In the genomic region with DNA sequence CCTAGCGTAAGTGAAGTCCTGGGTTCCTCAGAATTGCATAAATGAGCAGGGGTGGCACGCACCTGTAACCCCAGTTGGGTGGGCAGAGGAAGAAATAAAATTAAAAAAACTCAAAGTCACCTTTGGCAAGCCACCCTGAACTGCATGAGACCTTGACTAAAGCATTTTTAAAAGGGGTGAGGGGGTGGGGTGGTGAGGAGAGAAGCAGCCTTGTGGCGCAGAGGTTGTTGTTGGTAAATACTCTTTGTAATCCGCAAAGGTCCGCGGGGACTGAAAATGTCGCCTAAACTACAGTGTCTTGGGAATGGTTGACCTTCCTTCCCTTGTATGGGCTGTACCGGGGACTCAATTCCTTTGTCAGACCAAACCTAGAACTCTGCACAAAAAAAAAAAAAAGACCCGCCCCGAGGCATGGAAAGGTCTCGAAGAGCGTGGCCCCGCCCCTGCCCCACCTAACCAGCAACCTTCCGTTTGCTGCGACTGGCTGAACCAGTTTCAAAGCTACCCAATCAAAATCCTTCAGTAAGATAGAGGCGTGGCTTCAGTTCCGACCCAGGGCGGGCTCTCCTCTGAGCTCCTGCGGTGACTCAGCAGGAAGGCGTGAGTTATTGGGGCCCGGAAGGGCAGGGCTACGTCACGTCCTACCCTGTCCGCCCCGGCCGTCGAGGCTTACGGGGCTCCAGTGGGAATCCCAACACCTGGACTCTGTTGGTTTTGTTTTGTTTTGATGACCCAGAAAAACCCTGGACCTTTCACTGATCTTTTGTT, we compare ENCODE assay signal across 8 mouse cellular contexts. TPM values are rescaled to one million over a fixed set of nuclear protein-coding genes. Genes with fewer than 3 reads are reported as not detected.
DNase-seq lines count a peak whose midpoint lies in the region; ATAC-seq and TF ChIP-seq lines count a peak whose summit lies in the region.

No protein-coding gene starts in this region.

- H3K27ac ChIP-seq in forebrain, embryonic 10.5 days, result peak overlapping the region; percentile 92
- H3K27ac ChIP-seq in heart, embryonic 15.5 days, result peak overlapping the region; percentile 86
- peak overlapping the region; percentile 88 for H3K27ac ChIP-seq in liver, embryonic 14.5 days
- peak overlapping the region; percentile 71 for H3K27ac ChIP-seq in neural tube, embryonic 11.5 days (ENCODE audit: low read depth, low read length)
- peak overlapping the region; percentile 94 for H3K27ac ChIP-seq in stomach, postnatal 0 days (replicated peaks)

- no peak for TF ChIP-seq CTCF in liver, embryonic 14.5 days (IDR thresholded peaks at IDR 0.05; ENCODE audit: low read depth)
- TF ChIP-seq CTCF in stomach, postnatal 0 days (IDR thresholded peaks at IDR 0.05; ENCODE audit: low read depth), result no peak

- H3K36me3 ChIP-seq in forebrain, embryonic 10.5 days (replicated peaks), result no peaks in the 10 kb centered on the region
- H3K36me3 ChIP-seq in heart, embryonic 15.5 days, result no peaks in the 10 kb centered on the region
- no peaks in the 10 kb centered on the region for H3K36me3 ChIP-seq in liver, embryonic 14.5 days (replicated peaks; ENCODE audit: control insufficient read depth, insufficient read depth, low read depth)
- H3K36me3 ChIP-seq in neural tube, embryonic 11.5 days (ENCODE audit: control insufficient read depth, insufficient read depth, low read length), result no peaks in the 10 kb centered on the region
- no peaks in the 10 kb centered on the region for H3K36me3 ChIP-seq in stomach, postnatal 0 days (ENCODE audit: control insufficient read depth, insufficient read depth, low read length)

- H3K4me1 ChIP-seq in forebrain, embryonic 10.5 days, result peaks cover 33% of the 10 kb centered on the region
- H3K4me1 ChIP-seq in heart, embryonic 15.5 days (replicated peaks), result peaks cover 16% of the 10 kb centered on the region
- peaks cover 41 to 50% of the 10 kb centered on the region in 2 experiments for H3K4me1 ChIP-seq in liver, embryonic 14.5 days (replicated peaks; ENCODE audit: control insufficient read depth in 2 of 2, insufficient read depth in 2 of 2, low read length in 1 of 2)
- peaks cover 4% of the 10 kb centered on the region; the same call in 1 of the 2 replicates for H3K4me1 ChIP-seq in neural tube, embryonic 11.5 days (ENCODE audit: control insufficient read depth, insufficient read depth, low read length)
- H3K4me1 ChIP-seq in stomach, postnatal 0 days (replicated peaks; ENCODE audit: control insufficient read depth, insufficient read depth), result no peaks in the 10 kb centered on the region; the same call in 1 of the 2 replicates

- peak; percentile 84 for ATAC-seq in CD4-positive, CD25-positive, alpha-beta regulatory T cell, adult 4 months
- peak; percentile 87 for ATAC-seq in heart, embryonic 15.5 days (replicated peaks; ENCODE audit: insufficient number of reproducible peaks, insufficient read depth, low FRiP score, low read depth)
- peak; percentile 76 for ATAC-seq in liver, embryonic 14.5 days (ENCODE audit: insufficient read depth)
- peak; percentile 82 for ATAC-seq in neural tube, embryonic 11.5 days (ENCODE audit: insufficient read depth, low FRiP score, low TSS enrichment)
- ATAC-seq in stomach, postnatal 0 days (ENCODE audit: low FRiP score, low TSS enrichment), result peak; percentile 87

- 8% methylated on average over 28 of the region's 28 CpGs for WGBS in forebrain, embryonic 10.5 days
- WGBS in heart, embryonic 15.5 days, result 8% methylated on average over 28 of the region's 28 CpGs
- WGBS in liver, embryonic 14.5 days (ENCODE audit: insufficient replicate concordance), result 6% methylated on average over 28 of the region's 28 CpGs
- 10% methylated on average over 28 of the region's 28 CpGs for WGBS in neural tube, embryonic 11.5 days
- 6% methylated on average over 28 of the region's 28 CpGs for WGBS in stomach, postnatal 0 days

- peak; percentile 96 for DNase-seq in c-Kit-positive CD71-negative TER-119-negative erythroid progenitor cells, embryonic 14.5 days (ENCODE audit: low read depth)
- DNase-seq in forebrain, embryonic 10.5 days (ENCODE audit: extremely low spot score, low spot score), result peak; percentile 93
- DNase-seq in kidney, postnatal 25 days, result peak; percentile 96 to 99
- DNase-seq in liver, embryonic 14.5 days (ENCODE audit: low read depth in 3 of 3, low spot score in 3 of 3), result peak; percentile 99
- peak; percentile 93 for DNase-seq in neural tube, embryonic 11.5 days (ENCODE audit: low spot score)
- peak; percentile 96 for DNase-seq in stomach, postnatal 0 days (ENCODE audit: low spot score)

- TF ChIP-seq EP300 in liver, embryonic 14.5 days (IDR thresholded peaks at IDR 0.05; ENCODE audit: low read depth), result peak; percentile 19; the same call in 1 of the 2 replicates
- TF ChIP-seq EP300 in stomach, postnatal 0 days (optimal IDR thresholded peaks at IDR 0.05), result peak; percentile 78

- H3K9me3 ChIP-seq in forebrain, embryonic 10.5 days, result no peaks in the 10 kb centered on the region
- no peaks in the 10 kb centered on the region for H3K9me3 ChIP-seq in heart, embryonic 15.5 days (replicated peaks)
- no peaks in the 10 kb centered on the region for H3K9me3 ChIP-seq in liver, embryonic 14.5 days (ENCODE audit: control insufficient read depth, low read length)
- no peaks in the 10 kb centered on the region for H3K9me3 ChIP-seq in neural tube, embryonic 11.5 days (ENCODE audit: control insufficient read depth, low read length)
- no peaks in the 10 kb centered on the region for H3K9me3 ChIP-seq in stomach, postnatal 0 days (ENCODE audit: control insufficient read depth, low read length)

- no peaks in the 10 kb centered on the region for H3K27me3 ChIP-seq in forebrain, embryonic 10.5 days (ENCODE audit: poor library complexity, severe bottlenecking)
- no peaks in the 10 kb centered on the region for H3K27me3 ChIP-seq in heart, embryonic 15.5 days
- H3K27me3 ChIP-seq in liver, embryonic 14.5 days (ENCODE audit: control insufficient read depth, insufficient read depth, low read length), result no peaks in the 10 kb centered on the region
- no peaks in the 10 kb centered on the region for H3K27me3 ChIP-seq in neural tube, embryonic 11.5 days (ENCODE audit: control insufficient read depth, insufficient read depth, low read length)
- H3K27me3 ChIP-seq in stomach, postnatal 0 days (ENCODE audit: control insufficient read depth, insufficient read depth, low read length), result no peaks in the 10 kb centered on the region

- H3K9ac ChIP-seq in heart, embryonic 15.5 days, result no peak overlapping the region
- H3K9ac ChIP-seq in liver, embryonic 14.5 days (replicated peaks), result peak overlapping the region; percentile 66
- peak overlapping the region; percentile 12; the same call in 1 of the 2 replicates for H3K9ac ChIP-seq in neural tube, embryonic 11.5 days (ENCODE audit: low read length)
- no peak overlapping the region for H3K9ac ChIP-seq in stomach, postnatal 0 days (ENCODE audit: low read length)

- peak overlapping the region; percentile 44 for H3K4me3 ChIP-seq in forebrain, embryonic 10.5 days
- H3K4me3 ChIP-seq in heart, embryonic 15.5 days, result peak overlapping the region; percentile 40
- peak overlapping the region; percentile 41 to 56 for H3K4me3 ChIP-seq in liver, embryonic 14.5 days (ENCODE audit: insufficient read depth in 1 of 2, low read depth in 2 of 2, low read length in 2 of 2)
- H3K4me3 ChIP-seq in neural tube, embryonic 11.5 days (ENCODE audit: low read depth, low read length), result no peak overlapping the region
- peak overlapping the region; percentile 30 for H3K4me3 ChIP-seq in stomach, postnatal 0 days (ENCODE audit: low read depth, low read length)

- peak overlapping the region; percentile 58 for H3K4me2 ChIP-seq in heart, embryonic 15.5 days
- peak overlapping the region; percentile 78 for H3K4me2 ChIP-seq in liver, embryonic 14.5 days (ENCODE audit: low read depth)
- peak overlapping the region; percentile 38 for H3K4me2 ChIP-seq in neural tube, embryonic 11.5 days (ENCODE audit: low read depth)
- H3K4me2 ChIP-seq in stomach, postnatal 0 days (replicated peaks; ENCODE audit: low read depth), result peak overlapping the region; percentile 48

RNA-seq across cellular contexts. Expression of a gene that starts 16.9 kb away (rescaled TPM):
- polyA plus RNA-seq in CD4-positive, CD25-positive, alpha-beta regulatory T cell, adult 4 months (2017; shearing (Covaris generic)), result 1 to 10 TPM; 1.3 to 2.3 TPM
- polyA plus RNA-seq in forebrain, embryonic 10.5 days (2016; fragmentation: Nextera tagmentation; extraction: Ambion mirVana), result 1.7 and 1.9 TPM in 2 replicates
- 0.44 and 0.86 TPM in 2 replicates for polyA plus RNA-seq in heart, embryonic 15.5 days (2015; fragmentation: Nextera tagmentation; extraction: Ambion mirVana)
- polyA plus RNA-seq in liver, embryonic 14.5 days (2012; rRNA removed), result 2.3 and 2.8 TPM in 2 replicates
- 1.5 and 2.1 TPM in 2 replicates for polyA plus RNA-seq in liver, embryonic 14.5 days (2014; fragmentation: Nextera tagmentation; extraction: Ambion mirVana)
- 1.8 TPM in 2 replicates for polyA plus RNA-seq in neural tube, embryonic 11.5 days (2014; fragmentation: Nextera tagmentation; extraction: Ambion mirVana)
- 1.7 and 2.2 TPM in 2 replicates for polyA plus RNA-seq in stomach, postnatal 0 days (2015; fragmentation: Nextera tagmentation; extraction: Ambion mirVana)

RNA-seq across cellular contexts. Expression of a gene that starts 22.5 kb away (rescaled TPM):
- not detected for polyA plus RNA-seq in CD4-positive, CD25-positive, alpha-beta regulatory T cell, adult 4 months (2017; shearing (Covaris generic))
- 0.12 TPM in 1 of 2 replicates, not detected in the other for polyA plus RNA-seq in forebrain, embryonic 10.5 days (2016; fragmentation: Nextera tagmentation; extraction: Ambion mirVana)
- not detected in 2 replicates for polyA plus RNA-seq in heart, embryonic 15.5 days (2015; fragmentation: Nextera tagmentation; extraction: Ambion mirVana)
- polyA plus RNA-seq in liver, embryonic 14.5 days (2012; rRNA removed), result 0.03 TPM in 1 of 2 replicates, not detected in the other
- not detected in 2 replicates for polyA plus RNA-seq in liver, embryonic 14.5 days (2014; fragmentation: Nextera tagmentation; extraction: Ambion mirVana)
- not detected in 2 replicates for polyA plus RNA-seq in neural tube, embryonic 11.5 days (2014; fragmentation: Nextera tagmentation; extraction: Ambion mirVana)
- polyA plus RNA-seq in stomach, postnatal 0 days (2015; fragmentation: Nextera tagmentation; extraction: Ambion mirVana), result 0.07 TPM in 1 of 2 replicates, not detected in the other

RNA-seq across cellular contexts. Expression of a gene that starts 23.0 kb away (rescaled TPM):
- 10 to 100 TPM; 29.6 to 47.8 TPM for polyA plus RNA-seq in CD4-positive, CD25-positive, alpha-beta regulatory T cell, adult 4 months (2017; shearing (Covaris generic))
- polyA plus RNA-seq in forebrain, embryonic 10.5 days (2016; fragmentation: Nextera tagmentation; extraction: Ambion mirVana), result 264 and 283 TPM in 2 replicates
- 150 and 166 TPM in 2 replicates for polyA plus RNA-seq in heart, embryonic 15.5 days (2015; fragmentation: Nextera tagmentation; extraction: Ambion mirVana)
- polyA plus RNA-seq in liver, embryonic 14.5 days (2012; rRNA removed), result 21.7 and 25.9 TPM in 2 replicates
- polyA plus RNA-seq in liver, embryonic 14.5 days (2014; fragmentation: Nextera tagmentation; extraction: Ambion mirVana), result 26.3 and 30.1 TPM in 2 replicates
- polyA plus RNA-seq in neural tube, embryonic 11.5 days (2014; fragmentation: Nextera tagmentation; extraction: Ambion mirVana), result 191 and 196 TPM in 2 replicates
- polyA plus RNA-seq in stomach, postnatal 0 days (2015; fragmentation: Nextera tagmentation; extraction: Ambion mirVana), result 86.0 and 89.2 TPM in 2 replicates

RNA-seq across cellular contexts. Expression of a gene that starts 37.2 kb away (rescaled TPM):
- 10 to 100 TPM in 1 of 2 experiments, 1 to 10 TPM in 1; 7.9 to 14.1 TPM for polyA plus RNA-seq in CD4-positive, CD25-positive, alpha-beta regulatory T cell, adult 4 months (2017; shearing (Covaris generic))
- polyA plus RNA-seq in forebrain, embryonic 10.5 days (2016; fragmentation: Nextera tagmentation; extraction: Ambion mirVana), result 33.9 and 41.1 TPM in 2 replicates
- polyA plus RNA-seq in heart, embryonic 15.5 days (2015; fragmentation: Nextera tagmentation; extraction: Ambion mirVana), result 18.5 and 21.5 TPM in 2 replicates
- 3.4 and 5.0 TPM in 2 replicates for polyA plus RNA-seq in liver, embryonic 14.5 days (2012; rRNA removed)
- 5.1 and 5.4 TPM in 2 replicates for polyA plus RNA-seq in liver, embryonic 14.5 days (2014; fragmentation: Nextera tagmentation; extraction: Ambion mirVana)
- polyA plus RNA-seq in neural tube, embryonic 11.5 days (2014; fragmentation: Nextera tagmentation; extraction: Ambion mirVana), result 31.4 and 31.8 TPM in 2 replicates
- 13.5 and 16.2 TPM in 2 replicates for polyA plus RNA-seq in stomach, postnatal 0 days (2015; fragmentation: Nextera tagmentation; extraction: Ambion mirVana)

Comparison
In these comparisons a context has a peak if more than half of its experiments do, and no peak if none do; other contexts are left out.
1. H3K9ac ChIP-seq: peak in liver, embryonic 14.5 days (single experiment) and neural tube, embryonic 11.5 days (single experiment); none in heart, embryonic 15.5 days (single experiment) and stomach, postnatal 0 days (single experiment).
2. Peak in every context shown above with its lines, with median percentiles within 50 percentile points of each other: ATAC-seq, DNase-seq, H3K27ac ChIP-seq and H3K4me2 ChIP-seq.